Comparison of ENCODE assay signal across 20 mouse cellular contexts in the genomic region with DNA sequence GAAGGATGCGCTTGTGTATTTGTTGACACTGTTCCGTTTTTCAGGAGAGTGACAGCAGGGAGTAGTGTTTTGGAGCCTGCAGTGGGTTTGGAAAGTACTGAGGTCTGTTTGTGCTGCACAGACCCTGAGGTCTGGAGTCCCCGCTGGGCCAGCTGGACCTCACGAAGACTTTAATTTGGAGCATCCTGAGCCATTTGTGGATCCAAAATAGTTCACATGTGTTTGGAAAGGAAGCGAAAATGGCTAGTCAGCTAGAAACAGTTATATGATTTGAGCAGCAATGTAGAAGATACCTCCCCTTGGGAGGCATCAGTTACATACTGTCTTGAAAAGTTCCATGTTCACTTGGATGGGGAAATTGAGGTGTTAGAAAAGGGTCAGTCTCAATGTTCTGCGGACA.
DNase-seq lines count a peak whose midpoint lies in the region; ATAC-seq lines count a peak whose summit lies in the region.
"Had no signal": no experiment of that assay in that cellular context is flagged by ENCODE, and none has a peak within 500 bp of the region (broad histone marks: within the 10 kb centered on the region; RNA-seq: fewer than 3 reads in every experiment).

No protein-coding gene starts in this region.

- no peak overlapping the region for H3K4me3 ChIP-seq in heart, embryonic 10.5 days
- H3K4me3 ChIP-seq in hindbrain, embryonic 16.5 days (ENCODE audit: low read length) = no peak overlapping the region
- H3K4me3 ChIP-seq: heart, embryonic 15.5 days; midbrain, embryonic 12.5 days; neural tube, embryonic 13.5 days had no signal

- ATAC-seq in hindbrain, embryonic 16.5 days = no peak
- ATAC-seq: CD4-positive, CD25-positive, alpha-beta regulatory T cell, adult 4 months; forebrain, embryonic 14.5 days; intestine, postnatal 0 days had no signal

- H3K27me3 ChIP-seq in heart, embryonic 10.5 days (ENCODE audit: insufficient read depth, poor library complexity, severe bottlenecking) = no peaks in the 10 kb centered on the region
- H3K27me3 ChIP-seq in hindbrain, embryonic 16.5 days (replicated peaks; ENCODE audit: control insufficient read depth, insufficient read depth, low read length) = no peaks in the 10 kb centered on the region
- H3K27me3 ChIP-seq: heart, embryonic 15.5 days; midbrain, embryonic 12.5 days; neural tube, embryonic 13.5 days had no signal

- WGBS in heart, embryonic 10.5 days = 81% methylated on average over 6 of the region's 6 CpGs
- WGBS in hindbrain, embryonic 16.5 days = 86% methylated on average over 6 of the region's 6 CpGs

- no peaks in the 10 kb centered on the region for H3K4me1 ChIP-seq in heart, embryonic 10.5 days
- no peaks in the 10 kb centered on the region for H3K4me1 ChIP-seq in hindbrain, embryonic 16.5 days (ENCODE audit: control insufficient read depth, insufficient read depth, low read depth, low read length)
- H3K4me1 ChIP-seq: heart, embryonic 15.5 days; midbrain, embryonic 12.5 days had no signal

- no peaks in the 10 kb centered on the region for H3K36me3 ChIP-seq in heart, embryonic 10.5 days
- H3K36me3 ChIP-seq in hindbrain, embryonic 16.5 days (ENCODE audit: control insufficient read depth, insufficient read depth, low read length) = no peaks in the 10 kb centered on the region
- H3K36me3 ChIP-seq: G1E; heart, embryonic 15.5 days; midbrain, embryonic 12.5 days; neural tube, embryonic 13.5 days had no signal

- intact Hi-C loops in heart, postnatal 25 days (cut with DNase I) = no loop called here

- H3K9ac ChIP-seq in hindbrain, embryonic 16.5 days (ENCODE audit: low read depth, low read length) = no peak overlapping the region
- H3K9ac ChIP-seq: heart, embryonic 15.5 days; hindbrain, embryonic 14.5 days; liver, embryonic 14.5 days; midbrain, embryonic 12.5 days; neural tube, embryonic 13.5 days had no signal

- no peak overlapping the region for H3K4me2 ChIP-seq in hindbrain, embryonic 16.5 days (ENCODE audit: low read length)
- H3K4me2 ChIP-seq: heart, embryonic 15.5 days; hindbrain, embryonic 14.5 days; midbrain, embryonic 12.5 days; neural tube, embryonic 13.5 days had no signal

- no peaks in the 10 kb centered on the region for H3K9me3 ChIP-seq in heart, embryonic 10.5 days
- no peaks in the 10 kb centered on the region for H3K9me3 ChIP-seq in hindbrain, embryonic 16.5 days (ENCODE audit: control insufficient read depth, low read length)
- H3K9me3 ChIP-seq: G1E; heart, embryonic 15.5 days; midbrain, embryonic 12.5 days; neural tube, embryonic 13.5 days had no signal

- DNase-seq in cerebellum, adult 11-12 months = peak; percentile 6
- no peak for DNase-seq in cerebellum, adult 8-10 months
- DNase-seq in heart, adult 18-20 months = peak; percentile 31 to 65
- DNase-seq in heart, embryonic 10.5 days (ENCODE audit: low spot score) = no peak
- DNase-seq in layer of hippocampus, postnatal 14 days (ENCODE audit: low spot score in 2 of 2) = peak; percentile 8 to 44
- no peak for DNase-seq in layer of hippocampus, postnatal 36 days
- DNase-seq in heart, postnatal 25 days (ENCODE audit: low spot score) = peak; percentile 20
- DNase-seq: kidney, postnatal 4 days; right cerebral cortex, postnatal 25 days; thymus, postnatal 36 days had no signal

- H3K27ac ChIP-seq in heart, embryonic 10.5 days = no peak overlapping the region
- no peak overlapping the region for H3K27ac ChIP-seq in hindbrain, embryonic 16.5 days (ENCODE audit: low read depth, low read length)
- H3K27ac ChIP-seq: heart, embryonic 15.5 days; hindbrain, embryonic 14.5 days; liver, embryonic 14.5 days; midbrain, embryonic 12.5 days; neural tube, embryonic 13.5 days had no signal

Comparison
In these comparisons a context has a peak if more than half of its experiments do, and no peak if none do; other contexts are left out.
1. DNase-seq: peak in cerebellum, adult 11-12 months (single experiment), heart, adult 18-20 months (2 of 2), layer of hippocampus, postnatal 14 days (2 of 2) and heart, postnatal 25 days (single experiment); none in cerebellum, adult 8-10 months (single experiment), heart, embryonic 10.5 days (single experiment) and layer of hippocampus, postnatal 36 days (0 of 2).